Mouse (Mus musculus): ENCODE measurements around the gene Bsg. TPM values are rescaled to one million over a fixed set of nuclear protein-coding genes. Genes with fewer than 3 reads are reported as not detected.
A peak's percentile ranks its signal among the peaks of the same experiment; 100 is the strongest.

Bsg gene
- polyA plus RNA-seq, 1 experiment from 2014 or later, result 847 TPM

- no peak overlapping the region for H3K4me3 ChIP-seq (ENCODE audit: low read length)
- no peaks in the 10 kb centered on the region for H3K4me1 ChIP-seq (ENCODE audit: control insufficient read depth, insufficient read depth, low read length)
- H3K9ac ChIP-seq (ENCODE audit: low read depth, low read length), result no peak overlapping the region
- no peak overlapping the region for H3K27ac ChIP-seq (ENCODE audit: low read depth, low read length)
- no peak overlapping the region for H3K4me2 ChIP-seq (replicated peaks; ENCODE audit: low read depth, low read length)
- no peak for ATAC-seq (ENCODE audit: low FRiP score, low TSS enrichment)
- H3K36me3 ChIP-seq (ENCODE audit: control insufficient read depth, insufficient read depth, low read length), result peaks cover 54% of the 10 kb centered on the region
- no peaks in the 10 kb centered on the region for H3K27me3 ChIP-seq (ENCODE audit: control insufficient read depth, insufficient read depth, low read length)
- 92% methylated on average over 15 of the region's 15 CpGs for WGBS
- H3K9me3 ChIP-seq (ENCODE audit: control insufficient read depth, low read length), result peaks cover 26% of the 10 kb centered on the region
Measured at GRCm38 (mm10) chr10:79743650-79744365, 39.5 kb downstream of the Bsg start.

- 88% methylated on average over 3 of the region's 3 CpGs for WGBS
- peaks cover 10% of the 10 kb centered on the region; the same call in 1 of the 2 replicates for H3K9me3 ChIP-seq (ENCODE audit: control insufficient read depth, low read length)
- no peak for ATAC-seq (ENCODE audit: low FRiP score, low TSS enrichment)
- H3K4me2 ChIP-seq (replicated peaks; ENCODE audit: low read depth, low read length), result peak overlapping the region; percentile 55
- H3K36me3 ChIP-seq (ENCODE audit: control insufficient read depth, insufficient read depth, low read length), result peaks cover 38% of the 10 kb centered on the region
- no peaks in the 10 kb centered on the region for H3K27me3 ChIP-seq (ENCODE audit: control insufficient read depth, insufficient read depth, low read length)
- H3K4me1 ChIP-seq (ENCODE audit: control insufficient read depth, insufficient read depth, low read length), result no peaks in the 10 kb centered on the region
- peak overlapping the region; percentile 68; the same call in 1 of the 2 replicates for H3K4me3 ChIP-seq (ENCODE audit: low read length)
- H3K27ac ChIP-seq (ENCODE audit: low read depth, low read length), result no peak overlapping the region
- no peak overlapping the region for H3K9ac ChIP-seq (ENCODE audit: low read depth, low read length)
Measured at GRCm38 (mm10) chr10:79745411-79745810, 41.1 kb downstream of the Bsg start.

GRCm38 (mm10) chr10:79745898-79746773, 41.8 kb downstream of the Bsg start, which contains the start of gene Polrmt:
TSS of gene Polrmt (minus strand) at chr10:79746581.
- Histone ChIP-seq H3K36me3 (ENCODE audit: control insufficient read depth, insufficient read depth, low read length) (peaks cover 31% of the 10 kb centered on the region), H3K27ac (ENCODE audit: low read depth, low read length) (no peak within 1 kb of the TSS), H3K27me3 (ENCODE audit: control insufficient read depth, insufficient read depth, low read length) (no peaks in the 10 kb centered on the region), H3K4me1 (ENCODE audit: control insufficient read depth, insufficient read depth, low read length) (no peaks in the 10 kb centered on the region), H3K9me3 (ENCODE audit: control insufficient read depth, low read length) (peaks cover 3% of the 10 kb centered on the region; the same call in 1 of the 2 replicates), H3K4me2 (replicated peaks; ENCODE audit: low read depth, low read length) (peak within 1 kb of the TSS; percentile 55), H3K9ac (ENCODE audit: low read depth, low read length) (peak within 1 kb of the TSS; percentile 66), H3K4me3 (ENCODE audit: low read length) (peak within 1 kb of the TSS; percentile 68)
- WGBS, result 4% methylated on average over 38 of the region's 38 CpGs
- ATAC-seq (ENCODE audit: low FRiP score, low TSS enrichment), result peak; percentile 96

DNA sequence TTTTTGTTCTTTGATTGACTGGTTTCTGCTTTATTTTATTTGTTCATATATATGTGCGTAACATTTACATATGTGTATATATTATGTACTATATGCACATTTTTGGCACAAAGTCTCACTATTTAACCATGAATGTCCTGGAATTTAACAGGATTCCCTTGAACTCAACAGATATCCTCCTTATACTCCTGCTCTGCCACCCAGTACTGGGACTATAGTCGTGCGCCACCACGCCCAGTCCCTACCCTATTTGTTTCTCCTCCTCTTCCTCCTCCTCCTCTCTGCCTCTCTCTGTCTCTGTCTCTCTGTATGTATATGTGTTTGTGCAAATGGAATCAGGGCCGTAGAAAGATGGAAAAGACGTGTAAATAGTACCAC, 42.5 kb downstream of the Bsg start:
- ATAC-seq (ENCODE audit: low FRiP score, low TSS enrichment), result peak; percentile 48
- Histone ChIP-seq H3K4me1 (ENCODE audit: control insufficient read depth, insufficient read depth, low read length) (no peaks in the 10 kb centered on the region), H3K4me3 (ENCODE audit: low read length) (no peak overlapping the region; the same call in 1 of the 2 replicates), H3K27ac (ENCODE audit: low read depth, low read length) (no peak overlapping the region), H3K9ac (ENCODE audit: low read depth, low read length) (peak overlapping the region; percentile 38; the same call in 1 of the 2 replicates), H3K4me2 (replicated peaks; ENCODE audit: low read depth, low read length) (peak overlapping the region; percentile 38), H3K9me3 (ENCODE audit: control insufficient read depth, low read length) (no peaks in the 10 kb centered on the region), H3K27me3 (ENCODE audit: control insufficient read depth, insufficient read depth, low read length) (no peaks in the 10 kb centered on the region), H3K36me3 (ENCODE audit: control insufficient read depth, insufficient read depth, low read length) (peaks cover 24% of the 10 kb centered on the region)
- 24% methylated on average over 6 of the region's 6 CpGs for WGBS

GRCm38 (mm10) chr10:79748496-79748895, 44.2 kb downstream of the Bsg start:
- Histone ChIP-seq H3K4me3 (ENCODE audit: low read length) (no peak overlapping the region), H3K4me1 (ENCODE audit: control insufficient read depth, insufficient read depth, low read length) (no peaks in the 10 kb centered on the region), H3K27me3 (ENCODE audit: control insufficient read depth, insufficient read depth, low read length) (no peaks in the 10 kb centered on the region), H3K9ac (ENCODE audit: low read depth, low read length) (no peak overlapping the region), H3K4me2 (replicated peaks; ENCODE audit: low read depth, low read length) (no peak overlapping the region), H3K9me3 (ENCODE audit: control insufficient read depth, low read length) (no peaks in the 10 kb centered on the region), H3K36me3 (ENCODE audit: control insufficient read depth, insufficient read depth, low read length) (peaks cover 9% of the 10 kb centered on the region), H3K27ac (ENCODE audit: low read depth, low read length) (no peak overlapping the region)
- ATAC-seq (ENCODE audit: low FRiP score, low TSS enrichment), result no peak
- WGBS, result 79% methylated on average over 6 of the region's 6 CpGs

DNA sequence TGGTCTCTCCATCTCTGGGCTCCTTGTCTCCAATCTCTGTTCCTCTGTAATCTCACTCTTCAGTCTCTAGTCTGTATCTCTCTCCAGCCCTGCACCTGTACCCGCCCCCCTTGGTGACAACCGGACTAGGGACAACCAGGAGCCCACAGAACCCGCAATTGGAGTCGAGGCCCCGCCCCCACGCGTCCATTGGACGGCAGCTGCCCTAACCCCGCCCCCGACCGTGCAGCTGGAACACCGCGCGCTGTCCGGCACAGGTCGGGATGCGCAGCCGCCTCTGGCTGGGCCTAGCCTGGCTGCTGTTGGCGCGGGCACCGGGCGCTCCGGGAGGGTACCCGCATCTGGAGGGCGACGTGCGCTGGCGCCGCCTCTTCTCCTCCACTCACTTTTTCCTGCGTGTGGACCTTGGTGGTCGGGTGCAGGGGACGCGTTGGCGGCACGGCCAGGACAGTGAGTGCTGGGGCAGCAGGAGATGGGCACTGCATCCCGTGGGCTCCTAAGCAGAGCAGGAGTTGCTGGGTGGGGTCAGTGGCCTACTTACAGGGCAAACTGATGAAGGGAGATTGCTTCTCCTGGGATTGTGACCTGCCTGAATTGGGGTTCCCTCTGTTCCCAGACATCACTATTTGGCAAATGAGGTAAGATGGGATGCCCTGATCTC, 50.7 kb downstream of the Bsg start, which contains the start of gene Fgf22:
Fgf22 (plus strand) TSS at position 221 of the 661 bp plus-strand sequence.
- H3K36me3 ChIP-seq (ENCODE audit: control insufficient read depth, insufficient read depth, low read length), result peaks cover 32% of the 10 kb centered on the region
- H3K9ac ChIP-seq (ENCODE audit: low read depth, low read length), result no peak within 1 kb of the TSS; the same call in 1 of the 2 replicates
- H3K9me3 ChIP-seq (ENCODE audit: control insufficient read depth, low read length), result no peaks in the 10 kb centered on the region
- WGBS, result under 1% methylated on average over 36 of the region's 36 CpGs
- H3K4me2 ChIP-seq (replicated peaks; ENCODE audit: low read depth, low read length), result peak within 1 kb of the TSS; percentile 58
- no peaks in the 10 kb centered on the region for H3K27me3 ChIP-seq (ENCODE audit: control insufficient read depth, insufficient read depth, low read length)
- H3K27ac ChIP-seq (ENCODE audit: low read depth, low read length), result no peak within 1 kb of the TSS
- peak; percentile 92 for ATAC-seq (ENCODE audit: low FRiP score, low TSS enrichment)
- H3K4me1 ChIP-seq (ENCODE audit: control insufficient read depth, insufficient read depth, low read length), result no peaks in the 10 kb centered on the region
- H3K4me3 ChIP-seq (ENCODE audit: low read length), result peak within 1 kb of the TSS; percentile 23; the same call in 1 of the 2 replicates

GRCm38 (mm10) chr10:79755854-79756253, 51.6 kb downstream of the Bsg start:
- 94% methylated on average over 3 of the region's 3 CpGs for WGBS

DNA sequence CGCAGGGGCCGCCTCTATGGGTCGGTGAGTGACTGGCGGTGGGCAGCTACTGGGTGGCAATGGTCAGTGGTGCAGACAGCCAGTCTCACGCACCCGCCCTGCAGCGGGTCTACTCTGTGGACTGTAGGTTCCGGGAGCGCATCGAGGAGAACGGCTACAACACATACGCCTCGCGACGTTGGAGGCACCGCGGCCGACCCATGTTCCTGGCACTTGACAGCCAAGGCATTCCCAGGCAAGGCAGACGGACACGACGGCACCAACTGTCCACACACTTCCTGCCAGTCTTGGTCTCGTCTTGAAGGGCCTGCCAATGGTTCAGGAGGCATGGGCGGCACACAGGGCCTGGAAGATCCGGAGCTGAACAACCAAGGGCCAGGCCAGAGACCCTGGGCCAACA, 52.4 kb downstream of the Bsg start:
- ATAC-seq (ENCODE audit: low FRiP score, low TSS enrichment), result no peak
- no peak overlapping the region for H3K27ac ChIP-seq (ENCODE audit: low read depth, low read length)
- 92% methylated on average over 24 of the region's 24 CpGs for whole genome bisulfite sequencing
- peaks cover 48% of the 10 kb centered on the region for H3K36me3 ChIP-seq (ENCODE audit: control insufficient read depth, insufficient read depth, low read length)
- H3K9me3 ChIP-seq (ENCODE audit: control insufficient read depth, low read length), result no peaks in the 10 kb centered on the region
- H3K4me1 ChIP-seq (ENCODE audit: control insufficient read depth, insufficient read depth, low read length), result no peaks in the 10 kb centered on the region
- no peak overlapping the region for H3K4me3 ChIP-seq (ENCODE audit: low read length)
- H3K9ac ChIP-seq (ENCODE audit: low read depth, low read length), result no peak overlapping the region
- no peaks in the 10 kb centered on the region for H3K27me3 ChIP-seq (ENCODE audit: control insufficient read depth, insufficient read depth, low read length)
- no peak overlapping the region for H3K4me2 ChIP-seq (replicated peaks; ENCODE audit: low read depth, low read length)

More at GRCm38 (mm10) chr10:79755854-79756253, 51.6 kb downstream of the Bsg start:
- no peaks in the 10 kb centered on the region for H3K4me1 ChIP-seq (ENCODE audit: control insufficient read depth, insufficient read depth, low read length)
- no peak overlapping the region for H3K9ac ChIP-seq (ENCODE audit: low read depth, low read length)
- H3K27ac ChIP-seq (ENCODE audit: low read depth, low read length), result no peak overlapping the region
- no peaks in the 10 kb centered on the region for H3K27me3 ChIP-seq (ENCODE audit: control insufficient read depth, insufficient read depth, low read length)
- no peak overlapping the region for H3K4me2 ChIP-seq (replicated peaks; ENCODE audit: low read depth, low read length)
- peaks cover 40% of the 10 kb centered on the region for H3K36me3 ChIP-seq (ENCODE audit: control insufficient read depth, insufficient read depth, low read length)
- H3K9me3 ChIP-seq (ENCODE audit: control insufficient read depth, low read length), result no peaks in the 10 kb centered on the region
- no peak for ATAC-seq (ENCODE audit: low FRiP score, low TSS enrichment)
- H3K4me3 ChIP-seq (ENCODE audit: low read length), result no peak overlapping the region

All from kidney, embryonic 14.5 days (tissue).